Mouse (Mus musculus) liver, embryonic 15.5 days (tissue): ENCODE measurements around the gene Nr6a1. TPM values are rescaled to one million over a fixed set of nuclear protein-coding genes. Genes with fewer than 3 reads are reported as not detected.

Source experiments
- ATAC-seq: fragments of 200-750 bp; cut with Nextera tagmentation; 2 replicates; pipeline ENCODE4 v1.8.0; 2017; ENCODE audit warnings: moderate number of reproducible peaks, mild to moderate bottlenecking, moderate library complexity; ENCODE audit not compliant: insufficient read depth
- H3K27ac ChIP-seq: fragments of 300-500 bp; sonication (generic); replicated peaks from 2 replicates; pipeline ENCODE4 v1.5.1; 2015; ENCODE audit warnings: mild to moderate bottlenecking, inconsistent platforms
- H3K27me3 ChIP-seq: fragments of 300-500 bp; sonication (generic); 2 replicates; pipeline ENCODE4 v1.6.1; 2015; ENCODE audit warnings: mild to moderate bottlenecking, inconsistent platforms
- H3K36me3 ChIP-seq: fragments of 300-500 bp; sonication (generic); replicated peaks from 2 replicates; pipeline ENCODE4 v1.6.1; 2015; ENCODE audit warnings: moderate library complexity, mild to moderate bottlenecking, inconsistent platforms
- H3K4me1 ChIP-seq: fragments of 300-500 bp; sonication (generic); replicated peaks from 2 replicates; pipeline ENCODE4 v1.6.1; 2015; ENCODE audit warnings: inconsistent platforms
- H3K4me2 ChIP-seq: fragments of 300-500 bp; sonication (generic); 2 replicates; pipeline ENCODE4 v1.6.1; 2015; ENCODE audit warnings: moderate library complexity, mild to moderate bottlenecking, inconsistent platforms
- H3K4me3 ChIP-seq: fragments of 300-500 bp; sonication (generic); replicated peaks from 2 replicates; pipeline ENCODE4 v1.5.1; 2015; ENCODE audit warnings: mild to moderate bottlenecking, inconsistent platforms
- H3K9ac ChIP-seq: fragments of 300-500 bp; sonication (generic); 2 replicates; pipeline ENCODE4 v1.6.1; 2015; ENCODE audit warnings: moderate library complexity, mild to moderate bottlenecking, inconsistent platforms
- H3K9me3 ChIP-seq: fragments of 300-500 bp; sonication (generic); replicated peaks from 2 replicates; pipeline ENCODE4 v1.6.1; 2016; ENCODE audit warnings: inconsistent platforms
- WGBS: fragments of 180-500 bp; shearing (Covaris S2); methylation state at CpG from one replicate; pipeline ENCODE4 v1.1.7; 2015; ENCODE audit warnings: mixed read lengths; ENCODE audit not compliant: insufficient replicate concordance; 5-methylcytosine and 5-hydroxymethylcytosine counted together
- polyA plus RNA-seq: library from polyadenylated mRNA; unstranded; fragments of >200 nt; fragmentation: Nextera tagmentation; extraction: Ambion mirVana; gene quantifications from 2 replicates; pipeline ENCODE4 v1.2.1, GENCODE M21; 2015

The Nr6a1 gene
- polyA plus RNA-seq, 1 experiment from 2014 or later: 1.1 TPM

- no peaks in the 10 kb centered on the region for H3K27me3 ChIP-seq
- H3K9ac ChIP-seq: no peak overlapping the region
- no peaks in the 10 kb centered on the region; the same call in 1 of the 2 replicates for H3K36me3 ChIP-seq
- no peak overlapping the region for H3K4me3 ChIP-seq
- H3K4me1 ChIP-seq: no peaks in the 10 kb centered on the region
- H3K4me2 ChIP-seq: no peak overlapping the region
- H3K9me3 ChIP-seq: no peaks in the 10 kb centered on the region
- no peak overlapping the region for H3K27ac ChIP-seq
- 78% methylated on average over 6 of the region's 6 CpGs for WGBS
- no peak for ATAC-seq
Measured at GRCm38 (mm10) chr2:38730331-38730827, 197.1 kb downstream of the Nr6a1 start.

GRCm38 (mm10) chr2:38725427-38725826 lies 202.1 kb downstream of the Nr6a1 start:
- Histone ChIP-seq H3K4me1 (no peaks in the 10 kb centered on the region), H3K27me3 (no peaks in the 10 kb centered on the region), H3K36me3 (no peaks in the 10 kb centered on the region; the same call in 1 of the 2 replicates), H3K9me3 (no peaks in the 10 kb centered on the region), H3K4me3 (no peak overlapping the region), H3K27ac (no peak overlapping the region), H3K4me2 (no peak overlapping the region), H3K9ac (no peak overlapping the region)
- ATAC-seq: no peak
- WGBS: 67% methylated on average over 3 of the region's 3 CpGs

GRCm38 (mm10) chr2:38723378-38723777 lies 204.1 kb downstream of the Nr6a1 start:
- Histone ChIP-seq H3K4me2 (no peak overlapping the region), H3K27ac (no peak overlapping the region), H3K9me3 (no peaks in the 10 kb centered on the region), H3K4me3 (no peak overlapping the region), H3K4me1 (peaks cover 17% of the 10 kb centered on the region), H3K27me3 (no peaks in the 10 kb centered on the region), H3K36me3 (no peaks in the 10 kb centered on the region; the same call in 1 of the 2 replicates), H3K9ac (no peak overlapping the region)
- WGBS: 70% methylated on average over 4 of the region's 4 CpGs
- ATAC-seq: no peak

- Histone ChIP-seq H3K36me3 (no peaks in the 10 kb centered on the region), H3K4me1 (peaks cover 20% of the 10 kb centered on the region), H3K9ac (no peak overlapping the region), H3K27me3 (no peaks in the 10 kb centered on the region), H3K4me3 (no peak overlapping the region), H3K27ac (no peak overlapping the region), H3K9me3 (no peaks in the 10 kb centered on the region), H3K4me2 (no peak overlapping the region)
- no peak for ATAC-seq
- 48% methylated on average over 4 of the region's 4 CpGs for WGBS
Measured at GRCm38 (mm10) chr2:38722076-38722475, 205.4 kb downstream of the Nr6a1 start.

GRCm38 (mm10) chr2:38720661-38721060 lies 206.8 kb downstream of the Nr6a1 start:
- ATAC-seq: no peak
- H3K27me3 ChIP-seq: no peaks in the 10 kb centered on the region
- H3K9ac ChIP-seq: no peak overlapping the region
- H3K36me3 ChIP-seq: no peaks in the 10 kb centered on the region
- H3K4me2 ChIP-seq: no peak overlapping the region
- no peaks in the 10 kb centered on the region for H3K9me3 ChIP-seq
- peaks cover 20% of the 10 kb centered on the region for H3K4me1 ChIP-seq
- no peak overlapping the region for H3K4me3 ChIP-seq
- no peak overlapping the region for H3K27ac ChIP-seq
- WGBS: 65% methylated on average over 2 of the region's 2 CpGs

- no peak; the same call in 1 of the 2 replicates for ATAC-seq
- Histone ChIP-seq H3K36me3 (no peaks in the 10 kb centered on the region), H3K9me3 (no peaks in the 10 kb centered on the region), H3K27me3 (peaks cover 5% of the 10 kb centered on the region), H3K4me1 (peaks cover 20% of the 10 kb centered on the region), H3K4me3 (no peak overlapping the region), H3K4me2 (no peak overlapping the region), H3K9ac (no peak overlapping the region), H3K27ac (no peak overlapping the region)
- 15% methylated on average over 6 of the region's 6 CpGs for WGBS
Measured at GRCm38 (mm10) chr2:38719354-38719753, 208.1 kb downstream of the Nr6a1 start.

GRCm38 (mm10) chr2:38718676-38719075 lies 208.8 kb downstream of the Nr6a1 start:
- peaks cover 12% of the 10 kb centered on the region for H3K27me3 ChIP-seq
- ATAC-seq: peak; percentile 55
- H3K9ac ChIP-seq: no peak overlapping the region
- WGBS: 23% methylated on average over 8 of the region's 8 CpGs
- H3K4me3 ChIP-seq: no peak overlapping the region
- H3K9me3 ChIP-seq: no peaks in the 10 kb centered on the region
- peaks cover 20% of the 10 kb centered on the region for H3K4me1 ChIP-seq
- H3K36me3 ChIP-seq: no peaks in the 10 kb centered on the region
- no peak overlapping the region for H3K27ac ChIP-seq
- no peak overlapping the region; the same call in 1 of the 2 replicates for H3K4me2 ChIP-seq

- no peaks in the 10 kb centered on the region for H3K36me3 ChIP-seq
- H3K27ac ChIP-seq: no peak overlapping the region
- H3K9ac ChIP-seq: no peak overlapping the region
- no peaks in the 10 kb centered on the region for H3K9me3 ChIP-seq
- peak; percentile 68 for ATAC-seq
- H3K4me2 ChIP-seq: no peak overlapping the region
- peaks cover 24% of the 10 kb centered on the region for H3K27me3 ChIP-seq
- H3K4me3 ChIP-seq: no peak overlapping the region
- peaks cover 20% of the 10 kb centered on the region for H3K4me1 ChIP-seq
- 36% methylated on average over 2 of the region's 2 CpGs for WGBS
Measured at GRCm38 (mm10) chr2:38717436-38717835, 210.1 kb downstream of the Nr6a1 start.

GRCm38 (mm10) chr2:38714324-38714723 lies 213.2 kb downstream of the Nr6a1 start, which contains the start of gene Nr5a1:
TSS of gene Nr5a1 (minus strand) at chr2:38714542.
- Histone ChIP-seq H3K36me3 (no peaks in the 10 kb centered on the region), H3K4me1 (peaks cover 32% of the 10 kb centered on the region), H3K9ac (no peak within 1 kb of the TSS), H3K27me3 (peaks cover 56% of the 10 kb centered on the region), H3K4me2 (no peak within 1 kb of the TSS), H3K4me3 (no peak within 1 kb of the TSS), H3K27ac (no peak within 1 kb of the TSS), H3K9me3 (no peaks in the 10 kb centered on the region)
- ATAC-seq: no peak
- WGBS: 69% methylated on average over 13 of the region's 13 CpGs

- H3K4me2 ChIP-seq: no peak overlapping the region
- WGBS: 60% methylated on average over 3 of the region's 3 CpGs
- ATAC-seq: no peak
- no peak overlapping the region for H3K9ac ChIP-seq
- H3K27ac ChIP-seq: no peak overlapping the region
- H3K4me3 ChIP-seq: no peak overlapping the region
- peaks cover 63% of the 10 kb centered on the region for H3K27me3 ChIP-seq
- peaks cover 24% of the 10 kb centered on the region for H3K4me1 ChIP-seq
- no peaks in the 10 kb centered on the region for H3K9me3 ChIP-seq
- no peaks in the 10 kb centered on the region for H3K36me3 ChIP-seq
Measured at GRCm38 (mm10) chr2:38713596-38713995, 213.9 kb downstream of the Nr6a1 start.

- H3K27ac ChIP-seq: no peak overlapping the region
- no peak overlapping the region for H3K4me2 ChIP-seq
- no peaks in the 10 kb centered on the region for H3K36me3 ChIP-seq
- H3K9ac ChIP-seq: no peak overlapping the region
- 35% methylated on average over 11 of the region's 11 CpGs for WGBS
- no peak overlapping the region for H3K4me3 ChIP-seq
- no peaks in the 10 kb centered on the region for H3K9me3 ChIP-seq
- H3K4me1 ChIP-seq: peaks cover 22% of the 10 kb centered on the region
- no peak for ATAC-seq
- peaks cover 71% of the 10 kb centered on the region for H3K27me3 ChIP-seq
Measured at GRCm38 (mm10) chr2:38712769-38713125, 214.7 kb downstream of the Nr6a1 start.
